In the genomic region with DNA sequence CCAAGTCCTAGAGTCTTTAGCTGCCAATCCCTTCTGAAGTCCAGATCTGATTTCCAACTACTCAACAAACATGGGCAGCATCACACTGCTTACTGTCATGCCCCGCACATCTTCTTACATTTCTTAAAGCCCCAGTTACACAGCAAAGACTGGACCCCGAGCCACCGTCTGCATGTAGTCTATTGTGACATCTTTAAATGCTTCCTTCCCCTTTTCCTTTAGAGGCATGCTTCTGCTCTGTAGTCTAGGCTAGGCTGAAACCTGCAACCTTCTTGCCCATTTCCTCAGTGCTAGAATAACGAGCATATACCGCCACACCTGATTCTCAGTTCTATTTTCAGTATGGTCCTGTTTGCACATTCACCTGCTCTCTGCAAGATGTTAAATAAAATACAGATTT, we compare ENCODE assay signal across 31 mouse cellular contexts. TPM values are rescaled to one million over a fixed set of nuclear protein-coding genes. Genes with fewer than 3 reads are reported as not detected.
DNase-seq lines count a peak whose midpoint lies in the region; ATAC-seq and TF ChIP-seq lines count a peak whose summit lies in the region.
"Had no signal": no experiment of that assay in that cellular context is flagged by ENCODE, and none has a peak within 500 bp of the region (broad histone marks: within the 10 kb centered on the region; RNA-seq: fewer than 3 reads in every experiment).

No protein-coding gene starts in this region.

- ATAC-seq in liver, embryonic 12.5 days = no peak
- peak; percentile 55; the same call in 1 of the 2 replicates for ATAC-seq in liver, postnatal 0 days
- no peak for ATAC-seq in erythroblast, adult 5-6 weeks (replicated peaks; ENCODE audit: low FRiP score, poor library complexity, severe bottlenecking)
- ATAC-seq: forebrain, embryonic 16.5 days; intestine, postnatal 0 days had no signal

- no peaks in the 10 kb centered on the region for H3K27me3 ChIP-seq in liver, embryonic 12.5 days (replicated peaks)
- H3K27me3 ChIP-seq in liver, postnatal 0 days (ENCODE audit: insufficient read depth, low read length) = no peaks in the 10 kb centered on the region
- no peaks in the 10 kb centered on the region for H3K27me3 ChIP-seq in small intestine, adult 2 months (ENCODE audit: control insufficient read depth, insufficient read depth, low read length)
- H3K27me3 ChIP-seq: embryonic facial prominence, embryonic 12.5 days; limb, embryonic 12.5 days; liver, embryonic 13.5 days; lung, embryonic 15.5 days; midbrain, embryonic 12.5 days; neural tube, embryonic 13.5 days had no signal

- WGBS in liver, embryonic 12.5 days (ENCODE audit: insufficient replicate concordance) = 29% methylated on average over 5 of the region's 5 CpGs
- WGBS in liver, postnatal 0 days (ENCODE audit: insufficient replicate concordance) = 41% methylated on average over 5 of the region's 5 CpGs
- 80% methylated on average over 5 of the region's 5 CpGs for WGBS in small intestine, adult 2 months

- TF ChIP-seq EP300 in liver, postnatal 0 days (IDR thresholded peaks at IDR 0.05; ENCODE audit: low read depth) = no peak

- H3K36me3 ChIP-seq in liver, embryonic 12.5 days = no peaks in the 10 kb centered on the region
- H3K36me3 ChIP-seq in liver, postnatal 0 days (replicated peaks; ENCODE audit: insufficient read depth, low read length) = no peaks in the 10 kb centered on the region
- no peaks in the 10 kb centered on the region for H3K36me3 ChIP-seq in small intestine, adult 2 months (ENCODE audit: control insufficient read depth, insufficient read depth, low read length)
- H3K36me3 ChIP-seq: embryonic facial prominence, embryonic 12.5 days; limb, embryonic 12.5 days; liver, embryonic 13.5 days had no signal

- H3K4me3 ChIP-seq in liver, embryonic 12.5 days = no peak overlapping the region
- peak overlapping the region; percentile 31 for H3K4me3 ChIP-seq in bone marrow macrophage, adult 2 months (ENCODE audit: insufficient read depth, low read length)
- H3K4me3 ChIP-seq in liver, postnatal 0 days (ENCODE audit: low read depth, low read length) = 0 out of 2 replicates have a peak overlapping the region, but pooled peaks have one; percentile 13
- no peak overlapping the region for H3K4me3 ChIP-seq in small intestine, adult 2 months (ENCODE audit: low read depth, low read length)
- H3K4me3 ChIP-seq: embryonic facial prominence, embryonic 12.5 days; forebrain, embryonic 10.5 days; heart, embryonic 10.5 days; limb, embryonic 12.5 days; liver, embryonic 13.5 days; lung, embryonic 15.5 days; megakaryocyte, embryonic 14.5 days; midbrain, embryonic 12.5 days; neural tube, embryonic 13.5 days had no signal

- no peak for TF ChIP-seq CTCF in bone marrow macrophage, adult 2 months (IDR thresholded peaks at IDR 0.05; ENCODE audit: low read depth, low read length)
- no peak for TF ChIP-seq CTCF in liver, postnatal 0 days (IDR thresholded peaks at IDR 0.05; ENCODE audit: low read depth)
- TF ChIP-seq CTCF in small intestine, adult 2 months (IDR thresholded peaks at IDR 0.05; ENCODE audit: extremely low read depth, insufficient read length, insufficient replicate concordance, low read depth, low read length) = no peak

- no peak for TF ChIP-seq POLR2A in bone marrow macrophage, adult 2 months (IDR thresholded peaks at IDR 0.05; ENCODE audit: borderline replicate concordance, low read depth, low read length)
- TF ChIP-seq POLR2A in small intestine, adult 2 months (IDR thresholded peaks at IDR 0.05; ENCODE audit: low read depth, low read length) = no peak

- H3K4me1 ChIP-seq in liver, embryonic 12.5 days = no peaks in the 10 kb centered on the region
- peaks cover 13% of the 10 kb centered on the region for H3K4me1 ChIP-seq in bone marrow macrophage, adult 2 months (ENCODE audit: control insufficient read depth, insufficient read depth, low read length)
- no peaks in the 10 kb centered on the region for H3K4me1 ChIP-seq in liver, postnatal 0 days (ENCODE audit: insufficient read depth)
- no peaks in the 10 kb centered on the region for H3K4me1 ChIP-seq in small intestine, adult 2 months (ENCODE audit: control insufficient read depth, insufficient read depth, insufficient read length, low read length)
- H3K4me1 ChIP-seq: embryonic facial prominence, embryonic 12.5 days; forebrain, embryonic 10.5 days; heart, embryonic 10.5 days; liver, embryonic 13.5 days; lung, embryonic 15.5 days; midbrain, embryonic 12.5 days; neural tube, embryonic 13.5 days had no signal

- peak overlapping the region; percentile 16; the same call in 1 of the 2 replicates for H3K4me2 ChIP-seq in liver, embryonic 12.5 days
- peak overlapping the region; percentile 52 for H3K4me2 ChIP-seq in liver, postnatal 0 days (ENCODE audit: low read depth, low read length)
- H3K4me2 ChIP-seq: embryonic facial prominence, embryonic 12.5 days; hindbrain, embryonic 14.5 days; limb, embryonic 12.5 days; liver, embryonic 13.5 days; lung, embryonic 15.5 days; midbrain, embryonic 12.5 days; neural tube, embryonic 13.5 days had no signal

- H3K9me3 ChIP-seq in liver, embryonic 12.5 days (replicated peaks) = no peaks in the 10 kb centered on the region
- H3K9me3 ChIP-seq in liver, postnatal 0 days (ENCODE audit: low read length) = no peaks in the 10 kb centered on the region
- H3K9me3 ChIP-seq: embryonic facial prominence, embryonic 12.5 days; heart, embryonic 10.5 days; liver, embryonic 13.5 days; lung, embryonic 15.5 days; neural tube, embryonic 13.5 days had no signal

- H3K27ac ChIP-seq in liver, embryonic 12.5 days = no peak overlapping the region
- H3K27ac ChIP-seq in bone marrow macrophage, adult 2 months (ENCODE audit: insufficient read depth, low read depth, low read length) = no peak overlapping the region
- H3K27ac ChIP-seq in liver, postnatal 0 days (ENCODE audit: low read depth) = peak overlapping the region; percentile 69
- 0 out of 2 replicates have a peak overlapping the region, but pooled peaks have one; percentile 11 for H3K27ac ChIP-seq in small intestine, adult 2 months (ENCODE audit: insufficient read depth, low read depth, low read length)
- H3K27ac ChIP-seq: embryonic facial prominence, embryonic 12.5 days; forebrain, embryonic 10.5 days; heart, embryonic 10.5 days; hindbrain, embryonic 14.5 days; limb, embryonic 12.5 days; liver, embryonic 13.5 days; lung, embryonic 15.5 days; midbrain, embryonic 12.5 days; neural tube, embryonic 13.5 days had no signal

- no peak overlapping the region for H3K9ac ChIP-seq in liver, embryonic 12.5 days
- no peak overlapping the region for H3K9ac ChIP-seq in liver, postnatal 0 days (replicated peaks)
- H3K9ac ChIP-seq: embryonic facial prominence, embryonic 12.5 days; hindbrain, embryonic 14.5 days; limb, embryonic 12.5 days; liver, embryonic 13.5 days; lung, embryonic 15.5 days; midbrain, embryonic 12.5 days; neural tube, embryonic 13.5 days had no signal

- DNase-seq in liver (no peak), adipocyte (ENCODE audit: low spot score) (no peak)
- DNase-seq in liver, postnatal 0 days = no peak
- DNase-seq in embryo, embryonic 10 days (ENCODE audit: low spot score) = no peak
- DNase-seq: adrenal gland, postnatal 25 days; cerebellum, adult 2 months; cerebellum, postnatal 25 days; embryo, embryonic 11 days; gastrocnemius, postnatal 10 days; heart, adult 11 months; heart, postnatal 4 days; kidney, postnatal 14 days; layer of hippocampus, adult 9-11 months; liver, embryonic 13.5 days; right cerebral cortex, postnatal 14 days; thymus, adult 2 months had no signal

RNA-seq across cellular contexts. Expression of a gene that starts 23.2 kb away (rescaled TPM):
- 38.9 and 41.9 TPM in 2 replicates for polyA plus RNA-seq in liver, embryonic 12.5 days (2016; fragmentation: Nextera tagmentation; extraction: Ambion mirVana)
- 88.5 and 88.9 TPM in 2 replicates for polyA plus RNA-seq in bone marrow macrophage, adult 2 months (2012; ENCODE audit: insufficient read depth, insufficient read length, missing spikeins)
- 59.7 and 67.5 TPM in 2 replicates for polyA plus RNA-seq in liver, postnatal 0 days (2015; fragmentation: Nextera tagmentation; extraction: Ambion mirVana)
- polyA plus RNA-seq in small intestine, adult 2 months (2012; rRNA removed) = 44.6 and 45.2 TPM in 2 replicates
- 32.4 and 34.6 TPM in 2 replicates for total RNA-seq in erythroblast, adult 5-6 weeks (2015; ENCODE audit: low replicate concordance)
- 40.3 and 44.6 TPM in 2 replicates for total RNA-seq in erythroblast, adult 5-6 weeks (2017; ENCODE audit: low replicate concordance)

RNA-seq across cellular contexts. Expression of a gene that starts 56.8 kb away (rescaled TPM):
- polyA plus RNA-seq in liver, embryonic 12.5 days (2016; fragmentation: Nextera tagmentation; extraction: Ambion mirVana) = 538 and 572 TPM in 2 replicates
- 257 and 284 TPM in 2 replicates for polyA plus RNA-seq in bone marrow macrophage, adult 2 months (2012; ENCODE audit: insufficient read depth, insufficient read length, missing spikeins)
- polyA plus RNA-seq in liver, postnatal 0 days (2015; fragmentation: Nextera tagmentation; extraction: Ambion mirVana) = 756 and 780 TPM in 2 replicates
- polyA plus RNA-seq in small intestine, adult 2 months (2012; rRNA removed) = 125 and 349 TPM in 2 replicates
- total RNA-seq in erythroblast, adult 5-6 weeks (2015; ENCODE audit: low replicate concordance) = 137 and 179 TPM in 2 replicates
- total RNA-seq in erythroblast, adult 5-6 weeks (2017; ENCODE audit: low replicate concordance) = 37.8 and 41.1 TPM in 2 replicates

Comparison
In these comparisons a context has a peak if more than half of its experiments do, and no peak if none do; other contexts are left out.
1. H3K27ac ChIP-seq: peak in liver, postnatal 0 days (single experiment) and small intestine, adult 2 months (single experiment); none in liver, embryonic 12.5 days (single experiment) and bone marrow macrophage, adult 2 months (single experiment).
2. H3K4me3 ChIP-seq: peak in bone marrow macrophage, adult 2 months (single experiment) and liver, postnatal 0 days (single experiment); none in liver, embryonic 12.5 days (single experiment) and small intestine, adult 2 months (single experiment).